Mouse (Mus musculus) adrenal gland, postnatal 14 days (tissue): ENCODE data around the gene Olfr1012. TPM values are rescaled to one million over a fixed set of nuclear protein-coding genes. Genes with fewer than 3 reads are reported as not detected.
"Not testable (repeated sequence)": the region's sequence is repeated elsewhere in the genome, so short reads cannot be mapped to it uniquely, and the experiment has no call there.

Experiments
- DNase-seq: peaks from one replicate; pipeline ENCODE4 v3.0.0; 2021; ENCODE audit warnings: mixed read lengths
- long read RNA-seq, 2 experiments: library from polyadenylated mRNA; stranded (forward); transcript quantifications; one replicate each; pipeline ENCODE4 v2.0.0; 2021
- total RNA-seq: library from RNA; stranded (reverse); gene quantifications from 2 replicates; pipeline ENCODE4 v1.2.3, GENCODE M21; 2021

The Olfr1012 gene
- total RNA-seq, result not detected in 2 replicates
- long read RNA-seq, experiment 1, result 0 reads
- long read RNA-seq, experiment 2, result 0 reads

DNA sequence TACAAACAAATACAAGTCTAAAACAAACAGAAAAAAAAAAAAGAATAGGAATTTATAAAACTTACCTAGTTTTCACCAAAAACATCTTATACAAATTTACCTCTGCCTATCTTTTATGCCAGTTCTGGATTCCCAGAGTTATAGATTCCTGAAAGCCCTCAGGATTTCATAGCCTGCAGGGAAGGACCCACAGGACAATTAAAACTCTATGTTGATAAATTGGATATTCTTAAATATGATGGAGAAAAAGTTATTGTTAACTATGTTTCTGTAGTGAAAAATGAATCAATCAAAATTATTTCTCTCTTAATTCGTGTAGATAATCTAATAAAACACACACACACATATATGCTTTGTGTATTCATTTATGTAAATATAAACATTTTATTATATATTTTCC is at the start of gene Olfr1012:
Olfr1012 (minus strand) TSS at position 101 of the 400 bp plus-strand sequence.
- no peak for DNase-seq

DNA sequence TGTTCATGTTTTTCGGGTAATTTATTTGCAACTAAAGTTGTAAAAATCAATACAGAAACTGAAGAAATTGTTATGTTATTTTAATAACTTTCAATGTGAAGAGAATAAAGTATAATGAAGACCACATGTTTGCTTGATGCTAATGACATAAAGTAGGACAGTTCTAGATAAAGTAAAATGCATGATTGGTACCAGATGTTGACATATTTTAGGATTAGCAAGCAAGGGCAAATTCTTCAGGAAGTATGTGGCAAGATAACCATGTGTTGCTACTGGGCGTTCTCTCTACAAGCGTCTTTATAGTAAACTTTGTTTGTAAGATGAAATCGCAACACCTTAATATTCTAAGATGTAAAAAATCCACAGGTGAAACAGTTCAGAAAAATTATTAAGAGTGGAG is 41.9 kb upstream of the Olfr1012 start:
- no peak for DNase-seq

DNA sequence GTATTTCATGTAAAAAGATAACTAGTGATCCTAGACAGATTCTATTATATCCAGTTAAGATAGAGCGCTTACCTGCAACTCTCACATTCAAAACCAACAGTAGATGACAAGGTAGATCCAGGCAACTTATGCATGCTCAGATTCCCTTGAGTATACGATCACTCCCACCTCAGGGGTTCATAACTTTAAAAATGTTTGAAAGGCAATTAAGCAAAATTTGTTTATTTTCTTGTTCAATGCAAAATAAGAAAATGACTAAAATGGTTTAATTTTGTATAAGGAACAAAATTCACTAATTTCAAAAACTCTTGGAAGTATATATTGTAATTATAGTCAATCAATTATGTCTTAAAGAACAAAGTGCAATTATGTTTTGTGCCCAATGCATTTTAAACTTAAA is 39.9 kb upstream of the Olfr1012 start, which contains the start of gene Olfr1016:
Olfr1016 (minus strand) TSS at position 101 of the 400 bp plus-strand sequence.
- DNase-seq, result no peak

DNA sequence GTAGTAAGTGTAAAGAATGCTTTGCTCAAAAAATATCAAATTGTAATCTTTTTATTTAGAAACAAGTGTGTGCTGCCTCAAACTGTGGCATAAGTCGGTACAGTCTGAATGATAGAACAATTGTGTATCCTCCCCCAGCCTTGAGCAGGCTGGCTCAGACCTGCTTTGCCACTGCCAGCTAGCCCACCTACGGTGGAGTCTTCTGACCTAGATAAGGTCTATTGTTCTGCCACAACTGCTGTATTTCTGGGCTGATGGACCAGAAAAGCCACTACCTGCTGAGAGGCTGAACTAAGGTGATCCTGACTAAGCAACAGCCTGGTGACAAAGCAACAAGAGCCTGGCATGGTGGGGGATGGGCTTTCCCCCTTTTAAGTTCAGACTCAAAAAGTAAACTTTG is 29.8 kb upstream of the Olfr1012 start:
- no peak for DNase-seq

DNA sequence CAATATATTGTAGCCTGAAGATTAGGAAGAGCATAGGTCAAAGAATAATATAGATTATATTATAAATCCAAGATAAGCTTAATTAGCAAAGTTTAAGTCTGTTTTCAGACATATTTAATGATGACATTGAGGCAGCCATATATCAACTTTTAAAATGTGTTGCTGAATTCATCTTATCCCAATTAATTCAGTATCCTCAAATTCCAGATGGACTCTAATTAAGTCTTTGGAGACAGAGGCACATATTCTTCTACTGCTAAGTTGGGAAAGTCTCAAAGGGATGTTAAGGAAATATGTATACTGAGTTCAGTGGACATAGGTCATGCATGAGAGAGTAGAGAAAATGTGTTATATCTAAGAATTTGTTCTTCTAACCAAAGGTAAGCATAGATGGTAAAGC is 19.2 kb upstream of the Olfr1012 start, which contains the start of gene Olfr1015:
Olfr1015 (plus strand) TSS at position 301 of the 400 bp plus-strand sequence.
- DNase-seq, result no peak

DNA sequence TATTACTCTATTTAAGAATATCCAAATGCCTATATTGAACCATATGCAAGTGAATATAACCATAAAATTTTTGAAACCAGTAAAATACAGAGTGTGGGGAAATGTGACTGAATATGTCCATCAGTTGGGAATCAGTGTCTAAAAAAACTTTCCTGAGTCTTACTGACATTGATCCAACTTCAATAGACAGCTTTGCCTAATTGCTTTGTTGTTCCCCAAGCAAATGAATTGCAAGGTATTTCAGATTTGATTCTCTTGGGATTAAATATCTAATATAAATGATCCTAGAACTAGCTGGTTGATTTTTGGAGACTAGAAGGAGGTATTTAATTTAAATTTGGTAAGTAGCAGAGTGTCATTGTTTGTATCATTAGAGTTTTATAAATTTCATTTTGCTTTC is 9.8 kb upstream of the Olfr1012 start, which contains the start of gene Olfr1014:
Olfr1014 (plus strand) TSS at position 301 of the 400 bp plus-strand sequence.
- no peak for DNase-seq

DNA sequence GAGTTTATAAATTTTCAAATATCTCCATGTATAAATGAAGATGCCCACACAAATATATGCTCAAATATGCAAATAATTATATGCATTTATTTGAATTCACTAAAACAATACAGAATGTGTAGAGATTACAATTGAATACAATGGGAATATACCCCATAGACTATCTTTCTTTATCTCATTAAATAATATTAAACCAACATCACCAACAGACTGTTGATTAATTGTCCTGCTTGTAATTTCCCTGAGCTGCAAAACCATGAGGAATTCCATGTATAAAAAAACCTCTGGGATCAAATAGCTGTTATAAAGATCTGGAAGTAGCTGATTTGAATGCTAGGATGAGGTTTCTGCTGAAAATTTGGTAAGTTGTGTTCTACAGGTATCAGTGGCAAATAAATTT is 4.2 kb upstream of the Olfr1012 start, which contains the start of gene Olfr1013:
Olfr1013 (plus strand) TSS at position 301 of the 400 bp plus-strand sequence.
- DNase-seq, result no peak

DNA sequence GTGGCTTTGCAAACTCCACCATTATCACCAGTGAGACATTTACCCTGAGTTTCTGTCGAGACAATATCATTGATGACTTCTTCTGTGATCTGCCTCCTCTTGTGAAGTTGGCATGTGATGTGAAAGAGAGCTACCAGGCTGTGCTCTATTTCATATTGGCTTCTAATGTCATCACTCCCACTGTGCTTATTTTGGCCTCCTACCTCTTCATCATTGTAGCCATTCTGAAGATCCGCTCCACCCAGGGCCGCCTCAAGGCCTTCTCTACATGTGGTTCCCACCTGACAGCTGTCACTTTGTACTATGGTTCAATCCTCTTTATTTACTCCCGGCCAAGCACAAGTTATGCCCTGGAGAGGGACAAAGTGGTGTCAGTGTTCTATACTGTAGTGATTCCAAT is 8.7 kb downstream of the Olfr1012 start:
- DNase-seq, result no peak

DNA sequence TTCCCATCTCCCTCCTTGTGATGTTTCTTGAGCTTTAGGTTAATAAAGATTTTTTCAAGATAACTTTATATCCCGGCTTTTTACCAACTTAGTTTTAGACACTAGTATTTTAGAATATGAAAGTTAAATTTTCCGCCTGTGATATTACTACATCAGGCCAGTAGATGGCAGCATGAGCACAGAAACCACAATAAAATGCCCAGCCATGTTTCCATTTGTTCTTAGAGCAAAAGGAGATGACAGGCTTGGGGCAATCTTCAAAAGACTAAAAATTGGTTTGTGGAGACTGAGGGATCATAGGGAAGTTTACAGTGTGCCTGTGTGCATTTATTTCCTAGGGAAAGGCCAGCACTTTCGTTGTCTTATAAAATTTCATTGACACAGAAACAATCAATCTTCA is 36.8 kb downstream of the Olfr1012 start:
- DNase-seq, result peak; percentile 27

DNA sequence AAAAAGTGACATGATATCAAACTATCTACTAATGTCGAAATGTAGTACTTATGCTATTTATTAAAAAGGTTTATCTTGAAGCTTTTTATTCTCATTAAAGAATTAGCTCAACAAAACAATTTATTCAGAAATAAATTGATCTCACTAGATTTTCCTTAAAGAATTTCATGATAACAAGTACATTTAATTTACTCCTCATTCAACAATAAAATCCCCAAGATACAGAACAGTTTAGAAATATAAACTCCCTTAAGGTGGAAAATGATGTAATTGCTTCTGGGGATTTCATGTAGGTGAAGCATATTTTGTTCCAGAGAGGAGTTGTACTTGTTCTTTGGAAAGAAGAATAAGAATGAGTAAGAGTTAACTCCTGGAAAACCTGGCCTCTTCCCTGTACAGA is 47.4 kb downstream of the Olfr1012 start, which contains the start of gene Olfr1009:
Olfr1009 (plus strand) TSS at position 301 of the 400 bp plus-strand sequence.
- DNase-seq, result no peak

DNA sequence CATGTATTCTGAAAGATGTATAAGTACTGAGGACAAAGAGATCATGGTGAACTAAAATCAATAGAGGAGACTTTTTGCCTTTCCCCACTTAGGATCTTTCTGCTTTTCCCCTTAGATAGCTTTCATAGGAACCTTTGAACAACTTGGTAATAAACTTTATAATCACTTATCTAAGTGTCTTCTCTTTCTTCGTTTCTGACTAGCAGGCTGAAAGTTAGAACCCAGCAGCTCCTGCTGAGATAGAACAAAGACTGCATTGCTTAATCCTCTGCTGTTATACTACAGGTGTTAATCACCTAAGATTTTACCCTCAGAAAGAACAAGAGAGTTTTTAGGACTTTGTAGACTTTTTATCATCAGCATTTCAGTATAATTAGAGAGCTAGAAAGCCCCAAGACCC is 51.4 kb downstream of the Olfr1012 start:
- no peak for DNase-seq

DNA sequence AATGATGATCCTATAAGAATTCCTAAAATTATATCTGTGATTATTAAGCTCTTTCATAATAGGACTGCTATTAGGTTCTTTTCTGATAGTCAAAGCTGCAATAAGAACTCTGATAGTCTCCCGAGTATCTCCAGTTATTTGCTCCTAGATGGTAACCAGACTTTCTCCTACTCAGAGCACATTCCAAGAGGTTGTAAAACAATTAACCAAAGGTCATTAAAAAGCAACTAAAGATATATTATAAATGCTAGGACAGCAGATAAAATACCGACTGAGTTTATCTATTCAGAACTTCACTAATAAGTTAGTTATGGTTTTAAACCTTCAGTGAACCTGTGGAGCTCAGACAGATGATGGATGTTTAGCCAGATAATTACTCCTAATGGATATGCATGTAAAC is 51.9 kb downstream of the Olfr1012 start:
- DNase-seq, result not testable (repeated sequence)

Other genes starting within 250 kb of the Olfr1012 start
- 0.22 TPM in 1 of 2 replicates, not detected in the other for gene 4833423E24Rik, start 243.7 kb downstream of the Olfr1012 start, total RNA-seq
- gene Olfr996, start 183.6 kb downstream of the Olfr1012 start, total RNA-seq, result not detected in 2 replicates
- gene Olfr998, start 173.8 kb downstream of the Olfr1012 start, total RNA-seq, result not detected in 2 replicates
- gene Olfr1000, start 150.9 kb downstream of the Olfr1012 start, total RNA-seq, result not detected in 2 replicates
- gene Olfr1002, start 112.1 kb downstream of the Olfr1012 start, total RNA-seq, result not detected in 2 replicates
- not detected in 2 replicates for gene Olfr154, start 98.3 kb downstream of the Olfr1012 start, total RNA-seq
- not detected in 2 replicates for gene Olfr1006, start 84.0 kb downstream of the Olfr1012 start, total RNA-seq
- gene Olfr1008, start 73.3 kb downstream of the Olfr1012 start, total RNA-seq, result not detected in 2 replicates
- 0.22 TPM in 1 of 2 replicates, not detected in the other for gene Olfr1009, start 47.3 kb downstream of the Olfr1012 start, total RNA-seq
- 0.11 TPM in 1 of 2 replicates, not detected in the other for gene Olfr1013, start 4.3 kb upstream of the Olfr1012 start, total RNA-seq
- gene Olfr1014, start 9.9 kb upstream of the Olfr1012 start, total RNA-seq, result not detected in 2 replicates
- gene Olfr1015, start 19.3 kb upstream of the Olfr1012 start, total RNA-seq, result not detected in 2 replicates
- not detected in 2 replicates for gene Olfr1016, start 39.8 kb upstream of the Olfr1012 start, total RNA-seq
- not detected in 2 replicates for gene Olfr1018, start 55.7 kb upstream of the Olfr1012 start, total RNA-seq
- not detected in 2 replicates for gene Olfr1019, start 82.7 kb upstream of the Olfr1012 start, total RNA-seq
- gene Olfr1020, start 84.3 kb upstream of the Olfr1012 start, total RNA-seq, result not detected in 2 replicates
- gene Olfr1022, start 105.8 kb upstream of the Olfr1012 start, total RNA-seq, result not detected in 2 replicates
- gene Olfr1023, start 122.9 kb upstream of the Olfr1012 start, total RNA-seq, result not detected in 2 replicates
- not detected in 2 replicates for gene Olfr1024, start 142.3 kb upstream of the Olfr1012 start, total RNA-seq
- not detected in 2 replicates for gene Olfr1025-ps1, start 152.4 kb upstream of the Olfr1012 start, total RNA-seq
- gene Olfr1026, start 158.8 kb upstream of the Olfr1012 start, total RNA-seq, result not detected in 2 replicates
- gene Olfr1028, start 187.7 kb upstream of the Olfr1012 start, total RNA-seq, result not detected in 2 replicates
- gene Olfr1029, start 211.1 kb upstream of the Olfr1012 start, total RNA-seq, result not detected in 2 replicates
- gene Olfr1030, start 216.5 kb upstream of the Olfr1012 start, total RNA-seq, result not detected in 2 replicates
- not detected in 2 replicates for gene Olfr1031, start 227.5 kb upstream of the Olfr1012 start, total RNA-seq
- gene Olfr1032, start 242.8 kb upstream of the Olfr1012 start, total RNA-seq, result not detected in 2 replicates